Mouse (Mus musculus) limb, embryonic 15.5 days (tissue): ENCODE measurements around the gene Bcat1. TPM values are rescaled to one million over a fixed set of nuclear protein-coding genes. Genes with fewer than 3 reads are reported as not detected.

Source experiments
- ATAC-seq: fragments of 200-750 bp; cut with Nextera tagmentation; 2 replicates; pipeline ENCODE4 v1.8.0; 2017; ENCODE audit warnings: low read depth, moderate TSS enrichment; ENCODE audit not compliant: insufficient number of reproducible peaks, low FRiP score, low TSS enrichment
- H3K27ac ChIP-seq: fragments of 300-500 bp; sonication (generic); 2 replicates; pipeline ENCODE4 v1.5.1; 2015; ENCODE audit warnings: moderate library complexity, mild to moderate bottlenecking, inconsistent platforms
- H3K27me3 ChIP-seq: fragments of 300-500 bp; sonication (generic); 2 replicates; pipeline ENCODE4 v1.6.1; 2015; ENCODE audit warnings: inconsistent platforms
- H3K36me3 ChIP-seq: fragments of 300-500 bp; sonication (generic); 2 replicates; pipeline ENCODE4 v1.6.1; 2015; ENCODE audit warnings: inconsistent platforms
- H3K4me1 ChIP-seq: fragments of 300-500 bp; sonication (generic); 2 replicates; pipeline ENCODE4 v1.6.1; 2015; ENCODE audit warnings: inconsistent platforms
- H3K4me2 ChIP-seq: fragments of 300-500 bp; sonication (generic); 2 replicates; pipeline ENCODE4 v1.6.1; 2015; ENCODE audit warnings: mild to moderate bottlenecking, inconsistent platforms
- H3K4me3 ChIP-seq: fragments of 300-500 bp; sonication (generic); 2 replicates; pipeline ENCODE4 v1.5.1; 2015; ENCODE audit warnings: mild to moderate bottlenecking, inconsistent platforms
- H3K9ac ChIP-seq: fragments of 300-500 bp; sonication (generic); 2 replicates; pipeline ENCODE4 v1.6.1; 2015; ENCODE audit warnings: inconsistent platforms
- H3K9me3 ChIP-seq: fragments of 300-500 bp; sonication (generic); 2 replicates; pipeline ENCODE4 v1.6.1; 2016; ENCODE audit warnings: inconsistent platforms
- WGBS: fragments of 180-500 bp; shearing (Covaris S2); methylation state at CpG from one replicate; pipeline ENCODE4 v1.1.7; 2015; 5-methylcytosine and 5-hydroxymethylcytosine counted together
- polyA plus RNA-seq: library from polyadenylated mRNA; unstranded; fragments of >200 nt; fragmentation: Nextera tagmentation; extraction: Ambion mirVana; gene quantifications from 2 replicates; pipeline ENCODE4 v1.2.1, GENCODE M21; 2015

Gene Bcat1
- polyA plus RNA-seq, 1 experiment from 2014 or later = 31.2 TPM

DNA sequence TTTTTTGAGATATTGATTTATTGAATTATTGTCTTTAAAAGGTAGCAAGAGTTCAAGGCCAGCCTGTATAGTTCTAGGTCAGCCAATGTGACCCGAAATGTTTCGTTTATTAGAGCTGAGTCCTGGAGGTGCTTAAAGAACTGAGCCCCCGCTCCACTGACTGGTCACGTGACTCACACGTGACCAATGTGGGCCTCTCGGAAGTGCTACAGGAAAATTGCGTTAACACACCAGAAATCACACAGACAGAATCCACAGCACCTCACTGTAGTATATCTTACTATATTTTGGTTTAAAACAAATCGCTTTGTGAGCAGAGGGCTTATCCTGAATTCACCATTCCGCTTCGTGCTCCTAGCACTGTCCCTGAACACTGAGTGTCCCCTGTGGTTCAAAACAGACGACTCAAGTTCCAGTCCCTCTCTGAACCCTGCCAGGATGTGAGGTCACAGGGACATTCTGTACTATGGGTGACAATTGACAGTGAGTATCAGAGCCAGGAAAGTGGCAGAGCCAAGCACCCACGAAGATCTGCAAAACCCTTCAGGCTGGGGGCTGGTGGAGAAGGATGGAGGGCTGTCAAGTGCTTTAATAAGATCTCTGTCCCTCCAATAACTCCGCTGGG is 29.6 kb downstream of the Bcat1 start:
- ATAC-seq = no peak
- H3K36me3 ChIP-seq = no peaks in the 10 kb centered on the region
- no peak overlapping the region for H3K4me3 ChIP-seq
- H3K4me2 ChIP-seq = no peak overlapping the region
- H3K27ac ChIP-seq = no peak overlapping the region
- H3K4me1 ChIP-seq = peaks cover 16% of the 10 kb centered on the region
- peaks cover 18% of the 10 kb centered on the region for H3K27me3 ChIP-seq
- H3K9me3 ChIP-seq = no peaks in the 10 kb centered on the region
- WGBS = 77% methylated on average over 13 of the region's 13 CpGs
- H3K9ac ChIP-seq = no peak overlapping the region

DNA sequence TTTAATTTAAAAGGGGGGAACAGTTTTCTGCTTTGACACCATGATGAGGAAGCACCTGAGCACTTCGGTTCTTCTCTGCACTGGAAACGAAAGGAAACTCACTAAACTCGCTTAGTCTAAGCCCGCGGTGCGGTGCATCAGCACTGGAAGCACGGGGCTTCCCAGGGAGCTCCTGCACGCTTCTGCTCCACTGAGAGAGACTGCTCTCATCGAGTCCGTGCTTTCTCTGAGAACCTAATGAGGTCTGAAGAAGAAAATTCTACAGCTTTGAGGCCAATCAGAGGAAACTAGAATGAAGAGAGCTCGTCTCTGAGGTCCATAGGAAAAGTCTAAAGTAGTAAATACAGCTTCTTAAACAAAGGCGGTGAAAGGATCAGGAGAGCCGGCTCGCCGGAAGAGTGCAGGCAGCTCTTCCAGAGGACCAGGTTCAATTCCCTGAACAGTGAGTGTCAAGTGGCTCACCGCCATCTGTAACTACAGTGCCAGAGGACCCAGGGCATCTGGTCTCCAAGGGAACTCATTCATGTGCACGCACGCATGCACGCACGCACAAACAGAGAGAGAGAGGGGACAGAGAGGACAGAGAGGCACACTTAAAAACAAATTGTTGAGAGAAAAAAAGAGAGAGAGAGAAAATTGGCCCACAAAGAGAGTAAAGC is 30.9 kb downstream of the Bcat1 start:
- H3K27ac ChIP-seq = no peak overlapping the region
- no peaks in the 10 kb centered on the region for H3K9me3 ChIP-seq
- 88% methylated on average over 20 of the region's 20 CpGs for WGBS
- peaks cover 18% of the 10 kb centered on the region for H3K27me3 ChIP-seq
- no peaks in the 10 kb centered on the region for H3K36me3 ChIP-seq
- no peak overlapping the region for H3K4me3 ChIP-seq
- H3K4me2 ChIP-seq = no peak overlapping the region
- H3K9ac ChIP-seq = no peak overlapping the region
- peaks cover 16% of the 10 kb centered on the region for H3K4me1 ChIP-seq
- ATAC-seq = no peak

DNA sequence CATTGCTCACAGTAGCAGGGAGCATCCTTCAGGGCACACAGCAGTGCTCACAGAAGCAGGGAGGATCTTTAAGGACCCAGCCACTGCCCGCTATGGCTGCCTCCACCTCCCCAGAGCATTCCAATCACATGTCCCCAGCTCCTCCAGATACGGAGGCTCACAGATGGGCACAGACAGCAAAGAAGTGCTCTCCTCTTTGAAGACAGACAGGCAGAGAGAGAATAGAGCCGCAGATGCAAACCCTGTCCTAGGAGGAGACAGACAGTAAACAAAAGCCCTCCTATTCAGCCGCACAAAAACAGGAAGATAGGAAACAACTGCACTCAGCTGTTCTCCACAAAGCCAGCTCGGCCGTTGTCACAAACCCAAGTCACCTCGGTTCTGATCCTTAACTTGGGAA is 35.3 kb downstream of the Bcat1 start:
- H3K9ac ChIP-seq = no peak overlapping the region
- H3K9me3 ChIP-seq = no peaks in the 10 kb centered on the region
- H3K27me3 ChIP-seq = no peaks in the 10 kb centered on the region
- no peaks in the 10 kb centered on the region for H3K36me3 ChIP-seq
- H3K27ac ChIP-seq = no peak overlapping the region
- no peaks in the 10 kb centered on the region for H3K4me1 ChIP-seq
- no peak for ATAC-seq
- no peak overlapping the region for H3K4me2 ChIP-seq
- 60% methylated on average over 7 of the region's 7 CpGs for WGBS
- no peak overlapping the region for H3K4me3 ChIP-seq

DNA sequence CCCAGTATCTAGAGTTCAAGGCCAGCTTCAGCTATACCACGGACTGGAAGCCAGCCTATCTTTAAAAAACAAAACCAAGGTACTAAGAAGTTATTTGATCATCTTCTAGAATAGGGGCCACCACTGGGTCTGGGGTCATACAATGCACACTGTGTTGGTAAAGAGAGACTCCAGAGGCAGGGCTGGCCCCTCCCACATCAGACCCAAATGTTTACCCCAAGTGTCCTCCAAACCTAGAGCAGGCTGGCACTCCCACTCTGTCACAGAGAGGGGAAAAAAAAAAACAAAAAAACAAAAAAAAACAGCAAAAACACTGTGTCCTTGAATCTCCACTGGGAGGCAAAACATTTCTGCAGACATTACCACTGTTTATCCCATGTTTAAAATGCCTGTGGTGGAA is 38.4 kb downstream of the Bcat1 start:
- Histone ChIP-seq H3K4me2 (no peak overlapping the region), H3K9me3 (no peaks in the 10 kb centered on the region), H3K4me3 (no peak overlapping the region), H3K36me3 (no peaks in the 10 kb centered on the region), H3K9ac (no peak overlapping the region), H3K27me3 (no peaks in the 10 kb centered on the region), H3K4me1 (no peaks in the 10 kb centered on the region), H3K27ac (no peak overlapping the region)
- 83% methylated on average over 1 of the region's 1 CpGs for WGBS
- no peak for ATAC-seq

DNA sequence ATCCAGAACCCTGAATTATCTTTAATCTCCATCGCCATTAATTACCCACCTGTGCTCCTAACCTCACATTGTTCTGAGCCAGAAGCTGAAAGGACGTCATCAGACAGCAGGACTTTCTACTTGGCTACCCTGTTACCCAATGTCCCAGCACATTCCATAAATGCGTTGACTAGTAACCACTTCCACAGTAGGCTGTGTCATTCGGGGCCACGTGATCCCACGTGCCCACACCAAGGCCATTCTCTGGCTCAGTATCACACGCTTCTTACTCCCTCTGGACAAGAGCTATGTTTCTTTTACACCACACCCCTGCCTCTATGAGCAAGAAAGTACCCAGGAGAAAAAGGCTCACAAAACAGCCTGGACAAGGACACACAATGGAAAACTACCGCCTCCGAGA is 40.6 kb downstream of the Bcat1 start:
- ATAC-seq = no peak
- H3K9ac ChIP-seq = no peak overlapping the region
- 88% methylated on average over 9 of the region's 9 CpGs for WGBS
- H3K9me3 ChIP-seq = no peaks in the 10 kb centered on the region
- no peak overlapping the region for H3K4me2 ChIP-seq
- H3K4me3 ChIP-seq = no peak overlapping the region
- no peaks in the 10 kb centered on the region for H3K27me3 ChIP-seq
- H3K36me3 ChIP-seq = no peaks in the 10 kb centered on the region
- H3K27ac ChIP-seq = no peak overlapping the region
- H3K4me1 ChIP-seq = no peaks in the 10 kb centered on the region

DNA sequence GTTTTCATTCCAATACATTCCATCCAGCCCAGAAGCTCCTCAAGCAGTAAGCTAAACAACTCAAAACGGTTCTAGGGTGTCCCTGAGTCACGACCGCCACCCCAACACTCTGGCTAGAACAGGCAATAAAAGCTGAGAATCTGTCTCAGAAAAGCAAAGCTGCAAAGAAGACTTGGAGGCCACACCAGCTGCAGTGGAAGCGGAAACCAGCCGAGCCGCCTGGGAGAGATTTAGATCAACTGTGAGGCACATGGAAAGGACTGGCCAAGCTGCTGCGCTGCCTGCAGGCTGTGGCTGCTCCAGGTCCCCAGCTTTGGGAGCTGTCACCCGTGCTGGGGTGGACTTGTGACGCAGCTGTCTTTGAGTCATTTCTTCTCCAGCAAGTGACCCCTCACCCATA is 45.4 kb downstream of the Bcat1 start:
- no peak overlapping the region for H3K4me2 ChIP-seq
- no peaks in the 10 kb centered on the region for H3K27me3 ChIP-seq
- no peaks in the 10 kb centered on the region for H3K4me1 ChIP-seq
- H3K36me3 ChIP-seq = no peaks in the 10 kb centered on the region
- 61% methylated on average over 9 of the region's 9 CpGs for WGBS
- no peak overlapping the region for H3K9ac ChIP-seq
- H3K4me3 ChIP-seq = no peak overlapping the region
- H3K27ac ChIP-seq = no peak overlapping the region
- no peak for ATAC-seq
- no peaks in the 10 kb centered on the region for H3K9me3 ChIP-seq

DNA sequence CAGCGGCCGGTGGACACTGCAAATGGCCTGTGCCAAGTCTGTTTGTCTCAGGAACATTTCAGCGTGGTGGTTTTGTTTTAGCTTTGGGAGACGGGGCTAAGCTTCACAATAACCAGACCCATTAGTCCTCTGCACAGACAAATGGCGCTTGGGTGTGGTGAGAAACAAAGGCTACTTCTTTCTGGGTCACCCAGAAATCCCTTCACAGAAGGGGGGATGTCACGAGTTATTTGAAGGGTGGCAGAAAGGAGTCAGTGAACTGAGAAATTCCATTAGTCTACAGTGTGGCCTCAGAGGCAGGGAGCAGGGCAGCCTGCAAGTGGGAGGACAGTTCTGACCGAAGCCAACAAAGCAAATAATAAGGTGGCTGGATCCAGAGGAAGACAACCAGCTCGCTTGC is 52.0 kb downstream of the Bcat1 start:
- Histone ChIP-seq H3K4me2 (no peak overlapping the region), H3K27me3 (no peaks in the 10 kb centered on the region), H3K4me3 (no peak overlapping the region), H3K36me3 (0 out of 2 replicates have a peak, but pooled peaks cover 4% of the 10 kb centered on the region), H3K4me1 (no peaks in the 10 kb centered on the region), H3K27ac (no peak overlapping the region), H3K9me3 (no peaks in the 10 kb centered on the region), H3K9ac (no peak overlapping the region)
- 90% methylated on average over 8 of the region's 8 CpGs for WGBS
- ATAC-seq = no peak

DNA sequence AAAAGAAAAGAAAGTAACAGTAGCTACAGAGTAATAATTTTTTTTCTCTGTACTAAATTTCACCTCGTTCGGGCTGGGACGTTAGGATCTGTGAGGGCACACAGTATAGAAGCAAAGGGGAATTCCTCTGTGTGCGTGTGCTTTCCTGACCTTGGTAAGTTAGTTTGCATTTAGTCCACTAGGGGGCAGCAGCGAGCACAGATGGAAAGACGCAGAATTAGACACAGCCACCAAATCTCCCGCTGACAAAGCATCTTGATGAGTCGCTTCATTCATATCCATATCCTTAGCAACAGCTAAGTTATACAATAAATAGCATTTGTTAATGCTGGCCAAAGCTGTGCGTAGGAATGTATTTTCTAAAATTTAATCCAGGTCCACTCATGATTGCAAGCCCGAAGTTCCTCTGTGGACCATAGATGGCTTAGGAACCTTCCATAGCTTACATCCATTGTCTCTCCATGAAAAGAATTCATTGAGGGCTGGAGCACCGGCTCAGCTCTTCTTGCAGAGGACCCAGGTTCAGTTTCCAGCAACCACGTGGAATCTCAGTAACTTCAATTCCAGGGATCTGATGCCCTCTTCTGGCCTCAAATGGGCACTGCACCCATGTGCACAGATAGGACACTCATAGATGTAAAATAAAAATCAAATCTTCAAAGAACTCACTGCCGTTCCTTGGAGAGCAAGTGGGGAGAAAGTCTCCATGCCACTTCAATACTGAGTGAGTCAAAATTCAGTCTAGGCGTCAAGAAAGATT is 52.8 kb downstream of the Bcat1 start:
- Histone ChIP-seq H3K27me3 (no peaks in the 10 kb centered on the region), H3K9me3 (no peaks in the 10 kb centered on the region), H3K4me3 (no peak overlapping the region), H3K36me3 (0 out of 2 replicates have a peak, but pooled peaks cover 6% of the 10 kb centered on the region), H3K4me2 (no peak overlapping the region), H3K9ac (no peak overlapping the region), H3K4me1 (no peaks in the 10 kb centered on the region), H3K27ac (no peak overlapping the region)
- 83% methylated on average over 14 of the region's 14 CpGs for WGBS
- ATAC-seq = no peak

DNA sequence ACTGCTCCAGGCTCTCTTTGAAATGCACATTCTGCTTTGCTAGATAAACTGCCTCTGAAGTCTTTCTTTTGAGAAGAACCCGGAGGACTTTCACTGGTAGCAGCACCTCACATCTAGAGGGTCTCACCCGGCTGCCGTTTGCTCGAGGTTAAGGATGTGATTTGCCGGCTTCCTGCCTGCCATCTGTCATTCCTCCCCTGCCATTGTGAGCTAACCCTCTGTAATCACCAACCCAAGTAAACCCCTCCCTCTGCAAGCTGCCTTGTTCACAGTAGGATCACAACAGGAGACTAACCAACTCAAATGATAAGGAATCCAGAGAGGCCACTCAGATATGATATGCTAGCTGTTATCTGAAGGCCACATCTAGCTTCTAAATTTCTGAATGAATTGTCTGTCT is 53.6 kb downstream of the Bcat1 start:
- ATAC-seq = no peak
- Histone ChIP-seq H3K36me3 (peaks cover 6% of the 10 kb centered on the region; the same call in 1 of the 2 replicates), H3K4me3 (no peak overlapping the region), H3K9ac (no peak overlapping the region), H3K4me2 (no peak overlapping the region), H3K9me3 (no peaks in the 10 kb centered on the region), H3K27ac (no peak overlapping the region), H3K4me1 (no peaks in the 10 kb centered on the region), H3K27me3 (no peaks in the 10 kb centered on the region)
- WGBS = 40% methylated on average over 5 of the region's 5 CpGs

DNA sequence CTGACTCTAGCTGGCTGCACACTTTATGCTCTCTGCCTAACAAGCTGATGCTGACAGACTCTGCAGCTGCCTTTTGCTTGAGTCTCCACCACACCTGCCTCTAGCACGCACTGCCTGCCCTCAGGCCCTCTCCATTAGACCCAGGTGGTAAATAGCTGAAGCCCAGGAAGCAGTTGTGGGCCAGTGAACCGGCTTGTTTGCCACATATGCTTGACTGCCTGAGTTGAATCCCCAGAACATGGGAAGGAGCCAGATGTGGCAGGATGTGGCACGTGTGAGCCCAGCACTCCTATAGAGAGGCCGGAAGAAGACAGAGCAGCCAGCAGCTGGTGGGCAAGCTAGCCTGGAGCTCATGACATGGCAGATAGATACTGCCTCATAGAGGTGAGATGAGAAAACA is 55.4 kb downstream of the Bcat1 start:
- Histone ChIP-seq H3K4me1 (no peaks in the 10 kb centered on the region), H3K4me2 (no peak overlapping the region), H3K9ac (no peak overlapping the region), H3K27me3 (no peaks in the 10 kb centered on the region), H3K27ac (no peak overlapping the region), H3K4me3 (no peak overlapping the region), H3K36me3 (peaks cover 6% of the 10 kb centered on the region; the same call in 1 of the 2 replicates), H3K9me3 (no peaks in the 10 kb centered on the region)
- WGBS = 38% methylated on average over 4 of the region's 4 CpGs
- ATAC-seq = no peak

DNA sequence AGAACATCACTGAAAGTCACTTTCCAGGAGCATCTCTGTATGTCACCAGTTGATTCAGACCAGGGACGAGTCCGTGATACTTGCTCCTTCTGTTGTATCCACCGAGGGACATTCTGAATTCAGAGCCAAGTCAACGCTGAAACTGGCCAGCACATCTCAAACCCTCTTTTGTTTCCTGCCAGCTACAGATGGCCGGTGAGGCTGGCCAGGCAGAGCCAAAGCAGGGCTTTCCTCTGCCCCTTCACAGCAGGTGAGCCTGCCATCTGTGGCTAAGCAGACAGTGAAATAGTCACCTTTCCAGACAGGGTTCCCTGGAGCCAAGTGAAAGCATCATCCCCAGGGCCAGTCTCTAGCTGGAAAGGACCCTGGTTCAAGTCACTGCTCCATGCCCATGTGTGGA is 57.7 kb downstream of the Bcat1 start:
- H3K27ac ChIP-seq = no peak overlapping the region
- no peaks in the 10 kb centered on the region for H3K27me3 ChIP-seq
- H3K9me3 ChIP-seq = no peaks in the 10 kb centered on the region; the same call in 1 of the 2 replicates
- no peak overlapping the region for H3K9ac ChIP-seq
- no peak for ATAC-seq
- H3K36me3 ChIP-seq = peaks cover 5% of the 10 kb centered on the region; the same call in 1 of the 2 replicates
- WGBS = 92% methylated on average over 5 of the region's 5 CpGs
- no peak overlapping the region for H3K4me3 ChIP-seq
- no peaks in the 10 kb centered on the region for H3K4me1 ChIP-seq
- H3K4me2 ChIP-seq = no peak overlapping the region

DNA sequence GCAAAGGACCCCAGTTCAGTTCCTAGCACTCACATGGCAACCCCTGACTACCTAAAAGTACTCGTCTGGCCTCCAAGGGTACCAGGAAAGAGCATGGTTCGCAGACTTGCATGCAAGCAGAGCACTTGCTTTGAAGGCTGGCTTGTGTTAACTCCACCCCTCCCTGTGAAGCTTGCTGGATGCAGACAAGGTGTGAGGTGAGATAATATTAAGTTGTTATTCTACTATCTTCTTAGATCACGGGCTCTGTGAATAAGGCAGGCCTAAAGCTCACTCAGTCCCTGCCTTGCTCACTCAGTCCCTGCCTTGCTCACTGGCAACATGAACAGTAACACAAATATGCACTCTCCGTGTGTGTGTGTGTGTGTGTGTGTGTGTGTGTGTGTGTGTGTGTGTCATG is 58.5 kb downstream of the Bcat1 start:
- Histone ChIP-seq H3K27ac (no peak overlapping the region), H3K27me3 (no peaks in the 10 kb centered on the region), H3K4me1 (no peaks in the 10 kb centered on the region), H3K4me3 (no peak overlapping the region), H3K4me2 (no peak overlapping the region), H3K9me3 (no peaks in the 10 kb centered on the region; the same call in 1 of the 2 replicates), H3K36me3 (peaks cover 2% of the 10 kb centered on the region; the same call in 1 of the 2 replicates), H3K9ac (no peak overlapping the region)
- 85% methylated on average over 4 of the region's 4 CpGs for WGBS
- ATAC-seq = no peak
